Mouse (Mus musculus): ENCODE results near the gene Med13.
"Not testable (repeated sequence)": the region's sequence is repeated elsewhere in the genome, so short reads cannot be mapped to it uniquely, and the experiment has no call there.

Gene Med13

DNA sequence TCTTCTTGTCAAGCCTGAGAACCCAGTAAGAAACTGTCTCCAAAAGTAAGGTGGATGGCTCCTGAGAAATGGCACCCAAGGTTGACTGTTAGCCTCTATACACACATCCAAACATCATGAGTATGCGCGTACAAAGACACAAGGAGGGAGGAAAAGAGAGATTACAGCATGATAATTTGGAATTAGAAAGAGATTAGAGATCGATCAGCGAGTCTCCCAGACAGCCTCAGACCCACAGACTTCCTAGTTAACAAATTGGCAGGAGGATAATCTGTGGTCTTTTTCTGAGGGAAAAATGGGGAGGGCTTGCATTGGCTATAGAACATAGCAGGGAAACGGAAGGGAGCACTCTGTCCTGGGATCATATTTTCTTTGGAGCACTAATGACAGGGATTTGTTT, 20.4 kb upstream of the Med13 start:
- no peak for DNase-seq

DNA sequence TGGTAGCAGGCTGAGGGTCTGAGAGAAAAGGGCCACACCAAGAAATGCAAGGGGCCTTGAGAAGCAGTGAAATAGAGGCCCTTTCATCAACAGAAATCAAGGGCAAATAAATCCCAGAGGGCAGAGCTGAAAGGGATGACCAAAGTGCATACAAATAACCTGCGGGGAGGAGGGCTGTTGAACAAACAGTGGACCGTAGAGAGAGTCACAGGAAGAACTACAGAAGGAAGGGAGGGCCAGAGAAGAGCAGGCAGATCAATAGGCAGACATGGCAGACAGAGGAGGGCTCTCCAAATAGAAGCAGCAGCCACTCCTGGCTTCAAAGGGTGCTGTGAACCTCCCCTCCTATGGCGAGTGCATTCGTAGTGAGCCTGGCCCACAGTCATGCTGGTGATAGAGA, 19.3 kb upstream of the Med13 start:
- no peak for DNase-seq

DNA sequence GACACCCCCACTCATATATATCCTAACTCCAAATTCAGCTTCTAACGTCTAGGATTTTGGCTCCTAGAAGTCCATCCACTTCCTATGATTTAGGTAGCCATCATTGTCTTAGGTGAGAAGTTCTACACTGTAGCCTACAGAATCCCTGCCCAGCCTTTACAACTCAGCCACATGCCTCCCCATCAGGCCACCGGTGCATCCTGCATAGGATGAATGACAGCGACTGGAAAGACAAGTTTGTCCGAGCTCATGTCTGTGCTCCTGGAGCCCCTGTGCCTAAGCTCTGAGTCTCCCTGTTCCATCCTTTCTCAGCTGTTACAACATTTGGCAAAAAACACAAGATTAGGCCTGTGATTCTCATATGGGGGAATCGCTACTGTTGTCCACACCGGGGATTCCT, 17.7 kb upstream of the Med13 start:
- no peak for DNase-seq

DNA sequence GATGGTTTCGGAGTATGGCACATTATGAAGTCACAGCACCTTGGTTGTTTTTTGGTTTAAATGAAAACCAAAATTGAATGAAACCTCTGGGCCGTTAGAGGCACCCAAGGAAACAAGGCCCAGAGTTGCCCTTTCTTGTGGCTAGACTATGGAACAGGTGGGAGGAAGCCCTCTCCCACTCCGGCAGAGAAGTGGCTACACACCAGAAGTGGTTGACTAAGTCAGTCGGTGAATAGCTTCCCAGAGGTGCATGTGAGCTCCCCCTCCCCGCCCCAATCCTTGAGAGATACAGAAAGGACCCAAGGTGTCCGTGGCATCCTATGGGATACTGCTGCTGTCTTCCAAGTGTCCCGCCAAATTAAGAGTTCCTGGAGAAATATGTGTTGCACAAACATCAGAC, 13.9 kb upstream of the Med13 start:
- DNase-seq = no peak

DNA sequence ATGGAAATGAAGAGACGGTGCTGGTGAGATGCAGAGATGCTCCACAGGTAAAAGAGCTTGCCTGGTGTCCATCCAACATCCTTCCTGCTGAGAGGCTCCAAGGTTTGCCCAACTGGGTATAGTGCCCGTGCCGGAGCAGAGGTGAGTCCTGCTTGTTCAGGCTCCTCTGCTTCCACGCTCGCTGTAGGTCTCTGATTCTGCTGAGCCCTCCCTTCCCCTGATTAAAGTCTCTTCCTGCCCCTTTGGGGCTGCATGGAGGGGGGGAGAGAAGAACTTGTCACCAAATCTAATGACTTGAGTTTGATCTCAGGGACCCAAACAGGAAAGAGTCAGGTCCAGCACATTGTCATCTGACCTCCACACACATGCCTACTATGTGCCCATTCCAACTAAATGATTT, 12.5 kb upstream of the Med13 start:
- DNase-seq = no peak

DNA sequence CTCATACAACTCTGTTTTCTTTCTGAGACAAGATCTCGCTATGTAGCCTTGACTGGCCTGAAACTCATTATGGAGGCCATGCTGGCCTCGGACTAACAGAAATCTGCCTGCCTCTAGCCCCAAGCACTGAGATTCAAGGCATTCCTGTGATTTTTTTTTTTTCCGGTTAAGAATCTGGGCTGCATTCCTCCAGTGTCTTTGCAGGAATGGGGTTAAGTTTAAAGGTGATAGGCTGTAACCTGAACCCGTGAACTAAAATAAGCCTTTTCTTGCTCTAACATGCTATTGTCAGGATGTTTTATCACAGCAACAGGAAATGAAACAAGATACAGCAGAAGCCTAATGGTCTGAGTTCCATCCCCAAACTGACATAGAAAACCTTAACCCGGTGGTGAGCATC, 11.6 kb upstream of the Med13 start:
- no peak for DNase-seq

DNA sequence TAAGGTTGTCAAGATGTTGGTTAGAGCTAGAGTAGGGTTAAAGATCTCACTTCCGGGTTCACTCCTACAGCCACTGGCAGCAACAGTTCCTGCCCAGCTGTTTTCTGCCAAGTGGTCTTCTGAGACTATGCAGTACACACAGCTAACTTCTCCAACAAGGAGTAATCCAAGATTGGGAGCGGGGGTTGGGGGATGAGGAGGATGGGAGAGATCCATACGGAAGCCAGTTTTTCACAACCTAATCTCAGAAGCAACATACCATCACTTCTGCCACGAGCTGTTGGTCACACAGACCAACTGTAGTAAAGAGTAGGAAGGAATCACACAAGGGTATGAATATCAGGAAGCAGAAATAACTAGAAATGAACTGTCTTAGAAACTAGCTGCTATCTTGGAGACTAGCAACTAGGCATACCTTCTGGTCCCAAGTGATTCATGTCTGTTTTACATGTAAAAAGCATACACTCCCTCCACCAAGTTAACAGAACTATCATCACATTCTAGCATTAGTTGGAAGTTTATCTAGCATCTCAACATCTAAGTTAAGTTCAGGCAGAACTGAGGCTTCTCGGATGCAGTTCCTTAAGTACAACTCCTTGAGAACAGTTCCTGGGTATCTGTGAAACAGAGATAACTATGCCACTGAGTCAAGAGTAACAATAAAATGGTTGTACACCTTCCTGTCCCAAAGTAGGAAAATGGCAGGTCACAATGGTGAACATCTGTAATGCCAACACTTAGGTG, 7.5 kb upstream of the Med13 start:
- DNase-seq = no peak

DNA sequence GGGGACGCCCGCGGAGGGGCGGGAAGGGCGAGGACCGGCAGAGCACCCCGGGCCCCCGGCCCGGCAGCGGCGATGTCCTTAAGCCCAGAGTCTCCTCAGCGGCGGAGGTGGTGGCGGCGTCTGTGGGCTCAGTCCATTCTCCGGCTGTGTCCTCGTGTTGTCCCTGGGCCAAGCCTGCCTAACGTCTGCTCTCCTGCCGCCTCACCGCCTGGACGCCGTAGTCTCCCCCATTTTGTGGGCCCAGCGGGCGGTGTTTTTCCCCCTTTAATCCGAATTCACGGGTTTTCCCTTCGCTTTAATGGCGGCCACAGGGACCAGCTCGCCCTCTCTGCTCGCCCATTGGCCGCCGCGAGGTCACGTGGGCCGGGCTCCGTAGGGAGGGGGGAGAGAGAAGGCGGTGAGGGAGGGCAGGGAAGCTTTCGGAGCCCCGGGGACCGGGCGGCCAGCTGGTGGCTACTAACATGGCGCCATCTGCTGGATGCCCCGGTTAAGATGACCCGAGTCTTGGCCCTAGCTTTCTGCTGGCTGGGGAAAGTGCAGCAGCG, 654 bp upstream of the Med13 start:
- peak; percentile 99 for DNase-seq

DNA sequence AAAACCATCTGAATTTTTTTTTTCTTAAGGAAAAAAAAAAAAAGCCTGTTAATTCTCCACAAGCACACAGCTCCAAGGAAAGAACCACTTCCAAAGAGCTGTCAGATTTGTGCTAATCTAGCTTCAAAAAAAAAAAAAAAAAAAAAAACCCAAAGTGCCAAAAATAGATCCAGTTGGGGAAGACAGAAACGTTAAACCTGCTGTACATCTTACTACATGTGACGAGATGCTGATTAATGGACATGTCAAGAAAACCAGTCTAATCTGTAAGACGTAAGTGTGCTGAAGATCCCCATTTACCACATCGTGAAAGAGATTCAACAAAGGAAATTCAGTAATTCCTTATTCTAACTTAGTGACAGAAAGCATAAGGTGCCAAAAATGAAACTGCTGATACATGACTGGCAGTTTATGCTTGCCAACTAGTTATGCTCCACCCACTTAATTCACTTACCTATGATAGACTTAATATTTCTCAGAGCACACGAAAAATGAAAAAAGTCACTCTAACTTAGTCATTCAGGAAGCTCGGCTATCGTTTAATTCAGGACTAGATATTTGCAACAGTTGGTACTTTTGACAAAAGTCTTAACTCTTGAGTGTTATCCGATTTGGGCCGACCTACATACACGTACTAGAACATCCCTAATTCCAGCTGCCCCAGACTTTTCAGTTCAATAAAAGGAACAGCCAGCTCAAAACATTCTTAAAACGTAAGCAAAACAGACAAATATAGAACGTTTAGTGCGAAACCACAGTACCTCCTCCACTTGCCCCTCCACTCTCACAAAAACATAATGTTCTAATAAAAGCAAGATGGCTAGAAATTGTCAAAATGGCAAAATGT, 1.2 kb downstream of the Med13 start:
- peak; percentile 25 for DNase-seq

DNA sequence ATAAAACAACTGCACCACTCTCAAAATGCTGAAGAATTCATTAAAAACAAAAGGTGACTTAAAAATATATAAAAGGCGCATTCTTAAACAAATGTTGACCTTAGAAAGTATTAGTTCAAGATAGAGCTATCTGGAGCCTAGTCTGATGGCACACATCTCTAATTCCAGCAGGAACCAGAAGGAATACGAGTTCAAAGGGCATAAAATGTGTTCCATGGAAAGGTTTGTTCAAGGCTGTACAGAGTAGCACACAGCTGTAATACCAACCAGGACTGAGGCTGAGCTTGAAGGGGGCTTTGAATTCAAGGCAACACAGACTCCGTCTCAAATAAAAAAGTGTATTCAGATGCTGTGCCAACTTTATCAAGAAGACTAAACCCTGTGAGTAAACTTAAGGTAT, 3.8 kb downstream of the Med13 start:
- DNase-seq = no peak

DNA sequence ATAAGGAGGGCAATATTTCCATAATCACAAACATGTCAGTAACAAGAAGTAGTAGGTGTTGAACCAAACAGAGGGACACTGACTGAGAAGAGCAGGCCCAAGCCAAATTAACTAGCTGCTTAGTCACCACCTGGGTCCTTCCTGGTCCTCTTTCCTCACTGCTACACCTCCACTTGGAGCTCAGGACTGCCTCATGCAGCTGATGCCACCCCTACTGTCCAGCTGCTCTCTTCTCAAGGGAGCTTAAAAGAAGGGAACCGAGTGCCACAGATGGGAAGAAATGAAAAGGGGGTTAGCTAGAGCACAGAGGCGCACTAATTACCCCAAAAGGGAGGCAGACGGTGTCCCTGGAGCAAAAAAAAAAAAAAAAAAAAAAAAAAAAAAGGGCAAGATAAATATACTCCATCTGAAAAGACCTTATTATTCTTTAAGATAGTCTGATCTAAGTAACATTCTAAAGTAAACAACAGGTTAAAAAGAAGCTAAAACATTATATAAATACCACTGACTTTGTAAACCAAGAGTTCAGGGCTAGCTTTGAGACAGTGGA, 5.6 kb downstream of the Med13 start:
- DNase-seq = no peak

DNA sequence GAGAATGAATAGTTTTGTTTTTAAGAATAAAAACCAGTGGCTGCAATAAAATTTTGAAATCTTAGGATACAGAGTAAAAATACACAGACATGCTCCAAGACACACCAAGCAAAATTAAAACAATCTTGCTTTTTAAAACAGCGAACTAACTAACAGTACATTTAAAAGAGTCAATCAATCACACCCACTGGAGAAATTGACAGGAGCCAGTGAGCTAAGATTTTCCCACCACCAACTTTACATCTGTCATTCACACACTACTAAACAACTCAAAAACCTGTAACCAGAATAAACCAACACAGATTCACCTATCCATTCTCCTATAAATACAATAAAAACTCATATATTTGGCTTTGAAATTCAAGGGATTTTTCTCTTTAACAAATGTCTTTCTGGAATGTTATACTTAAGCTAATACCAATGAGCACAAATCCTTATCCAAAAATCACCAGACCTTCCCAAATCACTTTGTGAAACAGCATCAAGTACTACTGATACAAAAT, 6.7 kb downstream of the Med13 start:
- DNase-seq = no peak

DNA sequence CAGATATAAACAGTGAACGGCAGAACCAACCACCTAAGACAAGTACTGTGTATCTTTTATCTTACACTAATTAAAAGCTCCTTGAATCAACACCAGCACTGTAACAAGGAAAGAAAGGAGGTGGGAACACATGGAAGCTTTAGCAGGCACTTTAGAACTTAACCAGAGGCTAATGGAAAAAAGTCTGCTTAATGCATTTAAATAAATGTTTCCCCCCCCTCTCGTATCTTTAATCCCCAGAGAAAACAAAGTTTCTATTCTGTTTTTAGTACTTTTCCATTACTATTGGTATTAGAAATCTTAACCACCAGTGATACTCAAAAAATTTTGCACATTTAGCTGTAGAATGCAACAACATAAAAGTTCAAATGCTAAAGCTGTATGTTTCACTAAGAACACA, 8.1 kb downstream of the Med13 start:
- no peak for DNase-seq

DNA sequence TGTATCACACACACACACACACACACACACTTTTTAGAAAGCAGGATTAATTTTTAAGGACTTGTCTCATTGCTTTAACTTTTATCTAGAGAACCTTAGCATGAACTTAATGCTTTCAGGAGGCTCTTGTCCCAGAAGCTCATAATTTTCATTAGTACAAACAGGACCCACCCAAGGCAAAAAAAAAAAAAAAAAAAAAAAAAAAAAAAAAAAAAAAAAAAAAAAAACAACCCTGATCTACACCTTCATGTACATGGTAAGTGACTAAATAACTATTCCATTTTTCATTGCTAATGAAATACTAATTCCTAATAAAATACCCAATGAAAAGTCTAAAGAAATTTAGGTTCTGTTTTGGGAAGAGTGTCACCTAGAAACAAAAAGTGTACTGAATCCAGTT, 8.5 kb downstream of the Med13 start:
- no peak for DNase-seq

DNA sequence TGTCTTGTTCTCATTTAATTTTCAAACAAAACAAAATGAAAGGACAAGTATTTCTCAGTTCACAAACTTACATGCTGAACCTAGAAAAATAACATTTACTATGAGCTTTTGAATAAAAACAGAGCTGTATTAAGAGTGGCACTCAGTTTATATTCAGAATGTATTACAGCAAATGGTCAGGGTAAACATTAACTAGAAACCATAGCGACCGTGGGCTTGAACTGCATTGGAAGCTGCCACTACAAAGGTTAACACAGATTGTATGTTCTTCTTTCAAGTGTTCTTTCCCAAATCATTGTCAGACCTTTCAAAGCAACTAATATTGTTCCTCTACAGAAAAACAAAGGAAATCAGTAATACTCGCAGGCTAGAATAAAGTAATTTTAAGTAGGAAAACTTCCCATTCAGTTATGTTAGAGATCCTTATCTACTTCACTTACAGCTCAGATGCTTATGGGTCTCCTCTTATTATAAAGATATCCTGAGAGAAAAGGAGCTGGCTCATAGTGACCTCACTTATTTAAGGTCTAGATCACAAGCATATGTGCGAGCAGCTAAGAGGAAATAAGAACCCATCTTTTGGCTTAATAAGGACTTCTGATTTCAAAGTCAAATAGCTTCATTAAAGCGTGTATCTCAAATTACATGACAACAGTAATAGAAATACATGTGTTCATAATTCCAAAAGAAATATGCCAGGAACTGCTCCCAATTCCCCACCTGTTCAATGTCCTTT, 9.8 kb downstream of the Med13 start:
- DNase-seq = no peak

DNA sequence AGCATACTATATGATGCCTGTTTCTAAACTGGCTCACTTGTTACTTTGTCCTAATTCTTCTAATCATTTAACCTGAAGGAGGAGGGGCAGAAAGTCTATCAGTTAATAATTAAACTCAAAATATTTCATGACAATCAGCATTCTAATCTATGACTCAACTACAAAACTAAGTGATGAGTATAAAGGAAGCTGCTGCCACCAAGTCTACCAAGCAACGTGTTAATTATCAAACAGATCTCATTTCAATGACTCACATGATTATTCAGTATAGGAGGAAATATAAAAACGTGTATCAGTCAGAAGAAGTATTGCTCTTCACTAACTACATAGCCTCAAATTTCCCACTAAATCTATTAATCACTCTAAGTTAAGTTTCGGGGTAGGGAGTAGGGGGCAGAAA, 10.9 kb downstream of the Med13 start:
- no peak for DNase-seq

DNA sequence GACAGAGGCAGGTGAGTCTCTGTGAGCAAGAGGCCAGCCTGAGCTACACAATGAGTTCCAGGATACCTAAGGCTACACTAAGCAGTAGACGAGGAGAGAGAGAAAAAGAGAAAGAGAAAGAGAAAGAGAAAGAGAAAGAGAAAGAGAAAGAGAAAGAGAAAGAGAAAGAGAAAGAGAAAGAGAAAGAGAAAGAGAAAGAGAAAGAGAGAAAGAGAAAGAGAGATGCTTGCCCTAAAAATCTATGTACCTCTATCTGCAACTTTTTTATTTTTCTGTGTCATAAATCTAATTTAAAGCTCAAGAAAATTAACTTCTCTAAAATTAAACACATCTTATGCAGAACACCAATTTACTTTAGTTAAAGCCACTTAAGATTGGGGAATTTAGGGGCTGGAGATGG, 12.5 kb downstream of the Med13 start:
- DNase-seq = not testable (repeated sequence)

DNA sequence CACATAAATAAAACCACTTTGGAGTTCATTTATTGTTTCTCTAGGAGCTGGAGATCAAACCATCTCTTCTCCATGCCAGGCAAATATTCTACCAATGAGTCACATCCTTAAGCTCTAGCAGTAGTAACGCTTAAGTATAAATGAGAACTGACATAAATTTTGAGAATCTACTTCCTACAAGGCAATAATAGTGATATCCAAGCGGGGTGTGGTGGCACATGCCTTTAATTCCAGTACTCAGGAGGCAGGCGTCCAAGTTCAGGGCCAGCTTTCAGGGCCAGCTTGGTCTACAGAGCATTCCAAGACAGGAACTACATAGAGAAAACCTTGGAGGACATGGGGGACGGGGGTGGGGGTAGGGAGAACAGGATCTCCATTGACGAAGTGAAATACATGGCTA, 33.2 kb downstream of the Med13 start:
- no peak for DNase-seq

DNA sequence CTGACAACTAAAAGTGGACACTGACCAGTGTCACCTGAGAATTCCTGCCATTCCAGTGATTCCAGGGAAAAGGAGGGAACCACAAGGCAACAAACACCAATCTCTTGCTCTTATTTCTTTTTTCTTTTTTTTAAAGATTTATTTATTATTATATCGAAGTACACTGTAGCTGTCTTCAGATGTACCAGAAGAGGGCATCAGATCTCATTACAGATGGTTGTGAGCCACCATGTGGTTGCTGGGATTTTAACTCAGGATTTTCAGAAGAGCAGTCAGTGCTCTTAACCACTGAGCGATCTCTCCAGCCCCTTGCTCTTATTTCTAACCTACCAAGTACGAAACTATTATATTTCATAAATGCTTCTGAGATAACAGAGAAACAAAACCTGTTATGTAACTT, 42.4 kb downstream of the Med13 start:
- DNase-seq = not testable (repeated sequence)

DNA sequence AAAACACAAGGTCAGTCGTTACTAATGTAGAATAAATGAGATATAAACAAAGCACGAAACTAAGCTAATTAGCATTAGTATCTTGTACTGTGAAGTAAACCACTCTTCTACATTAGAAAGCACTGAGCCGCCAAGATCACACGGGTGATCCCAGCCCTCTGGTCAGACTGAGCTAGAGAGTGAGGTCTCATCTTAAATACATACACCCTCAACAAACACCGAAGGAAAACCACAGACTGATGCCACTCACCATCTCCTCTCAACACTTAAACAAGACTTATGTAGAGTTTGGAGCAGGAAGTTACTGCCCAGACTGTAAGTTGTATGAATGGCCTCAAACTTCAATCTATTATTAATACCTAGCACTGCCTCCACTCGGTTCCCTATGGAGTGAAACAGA, 47.1 kb downstream of the Med13 start:
- no peak for DNase-seq

DNA sequence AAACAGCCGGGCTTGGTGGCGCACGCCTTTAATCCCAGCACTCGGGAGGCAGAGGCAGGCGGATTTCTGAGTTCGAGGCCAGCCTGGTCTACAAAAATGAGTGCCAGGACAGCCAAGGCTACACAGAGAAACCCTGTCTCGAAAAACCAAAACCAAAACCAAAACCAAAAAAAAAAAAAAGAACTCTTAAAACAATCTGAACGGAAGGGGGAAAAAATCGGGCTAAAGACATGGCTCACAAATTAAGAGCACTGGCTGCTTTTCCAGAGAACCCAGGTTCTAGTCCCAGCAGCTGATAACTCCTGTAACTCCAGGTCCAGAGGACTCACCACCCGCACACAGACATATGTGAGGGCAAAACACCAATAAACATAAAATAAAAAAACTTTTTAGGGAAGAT, 65.2 kb downstream of the Med13 start:
- DNase-seq = not testable (repeated sequence)

DNA sequence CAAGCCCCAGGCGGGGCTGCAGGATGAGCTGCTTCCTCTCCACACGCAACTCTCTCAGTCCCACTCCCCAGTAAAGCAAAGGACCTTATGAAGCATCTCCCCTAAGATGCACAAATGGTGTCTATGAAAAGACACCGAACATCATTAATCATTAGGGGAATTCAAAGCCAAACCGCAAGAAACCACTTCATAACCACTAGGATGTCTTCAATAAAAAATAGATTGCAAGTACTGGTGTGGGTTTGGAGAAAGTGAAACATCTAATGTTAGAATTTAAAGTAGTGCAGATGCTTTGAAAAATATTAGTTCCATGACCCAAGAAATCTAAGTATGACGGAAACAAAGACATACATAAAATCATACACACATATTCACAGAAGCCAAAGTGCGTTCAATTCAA, 65.7 kb downstream of the Med13 start:
- DNase-seq = no peak

DNA sequence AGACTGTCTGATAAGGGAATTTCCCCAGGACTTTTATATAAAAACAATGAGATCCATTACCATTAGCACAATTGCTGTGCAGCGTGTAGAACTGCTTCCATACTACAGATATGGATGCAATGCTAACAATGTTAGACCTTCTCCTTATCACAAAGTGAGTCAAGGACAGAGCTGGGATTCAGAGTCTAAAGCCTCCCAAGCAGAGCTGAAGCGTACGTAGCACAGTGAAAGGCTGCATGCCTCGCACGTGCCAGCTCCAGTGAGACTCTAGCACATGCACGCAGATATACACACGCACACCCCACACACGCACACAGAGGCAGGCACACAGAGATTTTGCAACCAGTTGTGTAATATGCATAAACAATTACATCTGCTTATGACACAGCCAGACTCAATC, 71.7 kb downstream of the Med13 start:
- no peak for DNase-seq
